Mouse (Mus musculus) neutrophil, adult 83 days (primary cell): ENCODE data around the gene Gtf2i. TPM values are rescaled to one million over a fixed set of nuclear protein-coding genes. Genes with fewer than 3 reads are reported as not detected.

ENCODE experiments used
- total RNA-seq, 2 experiments: library from RNA; stranded (reverse); gene quantifications; one replicate each; pipeline ENCODE4 v1.2.4; 2023

Gtf2i gene
- total RNA-seq: 10 to 100 TPM; 35.2 to 42.6 TPM

GRCm38 (mm10) chr5:134314688-134315622 is at the start of gene Gtf2i:
Gene Gtf2i (minus strand): TSS chr5:134314760.

GRCm38 (mm10) chr5:134229391-134229790 is 85.2 kb downstream of the Gtf2i start, which contains the start of gene Ncf1:
Gene Ncf1 (minus strand): TSS chr5:134229625.

Other genes starting within 250 kb of the Gtf2i start
- gene Castor2, start 215.0 kb downstream of the Gtf2i start, total RNA-seq: 1 to 10 TPM; 2.4 to 2.9 TPM
- gene Rcc1l, start 138.0 kb downstream of the Gtf2i start, total RNA-seq: 1 to 10 TPM; 4.6 to 6.2 TPM
- 1 to 10 TPM; 3.0 to 3.9 TPM for gene Gtf2ird2, start 130.7 kb downstream of the Gtf2i start, total RNA-seq
- 1,000 to 10,000 TPM; 1,064 to 1,106 TPM for gene Ncf1, start 85.1 kb downstream of the Gtf2i start, total RNA-seq
- gene Gtf2ird1, start 142.0 kb upstream of the Gtf2i start, total RNA-seq: 10 to 100 TPM; 11.2 to 12.8 TPM
- 1 to 10 TPM; 7.6 to 8.8 TPM for gene Clip2, start 237.7 kb upstream of the Gtf2i start, total RNA-seq
- gene Syna, start 245.4 kb upstream of the Gtf2i start, total RNA-seq: not detected